ENCODE assay signal across 18 mouse cellular contexts in the genomic region with DNA sequence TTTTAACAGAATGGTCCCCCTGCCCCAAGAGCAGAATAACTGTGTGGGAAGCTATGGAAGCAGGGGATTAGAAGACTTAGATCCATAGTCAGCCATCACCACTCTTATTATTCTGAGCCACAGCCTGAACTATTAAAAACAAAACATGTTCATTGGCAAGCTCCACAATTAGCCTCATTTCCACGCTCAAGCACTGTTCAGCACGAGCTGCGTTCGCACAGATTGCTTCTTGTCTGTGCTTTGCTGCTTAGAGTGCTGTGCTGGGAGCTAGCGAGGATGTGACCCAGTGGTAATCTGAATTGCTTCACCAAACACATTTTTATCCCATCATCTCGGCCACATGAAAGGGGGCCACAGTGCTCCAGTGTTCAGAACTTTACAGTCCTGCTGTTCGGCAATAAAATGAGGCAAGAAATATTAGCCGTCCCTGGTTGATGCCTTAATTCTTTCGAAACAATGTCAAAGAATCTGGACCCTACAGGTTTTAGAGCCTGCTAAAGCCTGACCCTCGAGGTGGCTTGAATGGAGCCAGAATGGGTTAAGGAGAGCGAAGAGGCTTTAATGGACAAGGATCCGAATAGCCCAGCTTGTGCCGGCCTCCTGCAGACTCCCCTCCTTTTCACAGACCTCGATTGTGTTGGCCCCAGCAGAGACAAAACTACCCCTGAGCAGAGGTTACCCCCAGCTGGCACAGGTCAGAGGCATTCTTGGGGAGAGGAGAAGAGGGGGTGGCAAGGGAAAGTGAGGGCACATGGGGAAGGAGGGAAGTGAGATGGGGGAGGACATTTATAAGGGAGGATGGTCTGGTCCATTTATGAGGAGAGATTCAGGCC. TPM values are rescaled to one million over a fixed set of nuclear protein-coding genes. Genes with fewer than 3 reads are reported as not detected.
DNase-seq lines count a peak whose midpoint lies in the region; ATAC-seq and TF ChIP-seq lines count a peak whose summit lies in the region.
"Had no signal": no experiment of that assay in that cellular context is flagged by ENCODE, and none has a peak within 500 bp of the region (broad histone marks: within the 10 kb centered on the region; RNA-seq: fewer than 3 reads in every experiment).

No protein-coding gene starts in this region.

- H3K9ac ChIP-seq in midbrain, embryonic 11.5 days (ENCODE audit: low read length), result no peak overlapping the region
- H3K9ac ChIP-seq in midbrain, embryonic 16.5 days (ENCODE audit: low read depth, low read length), result no peak overlapping the region
- H3K9ac ChIP-seq in forebrain, embryonic 14.5 days (ENCODE audit: low read length), result no peak overlapping the region
- no peak overlapping the region for H3K9ac ChIP-seq in neural tube, embryonic 15.5 days (replicated peaks)
- no peak overlapping the region for H3K9ac ChIP-seq in kidney, embryonic 15.5 days
- H3K9ac ChIP-seq: lung, embryonic 14.5 days; stomach, embryonic 15.5 days had no signal

- no peak for TF ChIP-seq CTCF in lung, adult 2 months (IDR thresholded peaks at IDR 0.05; ENCODE audit: insufficient read depth, low read length)

- no peak for TF ChIP-seq POLR2A in lung, adult 2 months (IDR thresholded peaks at IDR 0.05; ENCODE audit: borderline replicate concordance, extremely low read depth, low read depth, low read length)

- H3K4me1 ChIP-seq in midbrain, embryonic 11.5 days (ENCODE audit: control insufficient read depth, insufficient read depth, low read length), result peaks cover 15% of the 10 kb centered on the region
- peaks cover 22% of the 10 kb centered on the region for H3K4me1 ChIP-seq in midbrain, embryonic 16.5 days (ENCODE audit: control insufficient read depth, insufficient read depth, low read length)
- H3K4me1 ChIP-seq in forebrain, embryonic 14.5 days (ENCODE audit: control insufficient read depth, insufficient read depth, low read length), result peaks cover 6% of the 10 kb centered on the region; the same call in 1 of the 2 replicates
- peaks cover 53% of the 10 kb centered on the region for H3K4me1 ChIP-seq in neural tube, embryonic 15.5 days
- H3K4me1 ChIP-seq in lung, adult 2 months (ENCODE audit: control insufficient read depth, insufficient read depth, low read length), result no peaks in the 10 kb centered on the region
- peaks cover 11% of the 10 kb centered on the region for H3K4me1 ChIP-seq in kidney, embryonic 15.5 days

- 10% methylated on average over 14 of the region's 14 CpGs for WGBS in midbrain, embryonic 11.5 days
- 6% methylated on average over 14 of the region's 14 CpGs for WGBS in midbrain, embryonic 16.5 days
- 5% methylated on average over 14 of the region's 14 CpGs for WGBS in forebrain, embryonic 14.5 days
- WGBS in neural tube, embryonic 15.5 days, result 10% methylated on average over 14 of the region's 14 CpGs
- 61% methylated on average over 14 of the region's 14 CpGs for WGBS in lung, adult 2 months
- 40% methylated on average over 14 of the region's 14 CpGs for WGBS in kidney, embryonic 15.5 days

- H3K9me3 ChIP-seq in midbrain, embryonic 11.5 days (ENCODE audit: control insufficient read depth, low read length), result no peaks in the 10 kb centered on the region
- H3K9me3 ChIP-seq in midbrain, embryonic 16.5 days (replicated peaks; ENCODE audit: control insufficient read depth, low read length, poor library complexity, severe bottlenecking), result no peaks in the 10 kb centered on the region
- H3K9me3 ChIP-seq in forebrain, embryonic 14.5 days (replicated peaks; ENCODE audit: control insufficient read depth, low read length), result no peaks in the 10 kb centered on the region
- H3K9me3 ChIP-seq in neural tube, embryonic 15.5 days (replicated peaks), result no peaks in the 10 kb centered on the region
- H3K9me3 ChIP-seq in kidney, embryonic 15.5 days (replicated peaks), result no peaks in the 10 kb centered on the region
- H3K9me3 ChIP-seq: stomach, embryonic 15.5 days had no signal

- H3K36me3 ChIP-seq in midbrain, embryonic 11.5 days (ENCODE audit: control insufficient read depth, insufficient read depth, low read length), result no peaks in the 10 kb centered on the region
- no peaks in the 10 kb centered on the region for H3K36me3 ChIP-seq in midbrain, embryonic 16.5 days (ENCODE audit: control insufficient read depth, insufficient read depth, low read length)
- no peaks in the 10 kb centered on the region for H3K36me3 ChIP-seq in forebrain, embryonic 14.5 days (ENCODE audit: control insufficient read depth, insufficient read depth, low read length)
- no peaks in the 10 kb centered on the region for H3K36me3 ChIP-seq in neural tube, embryonic 15.5 days
- H3K36me3 ChIP-seq in kidney, embryonic 15.5 days, result no peaks in the 10 kb centered on the region
- H3K36me3 ChIP-seq: stomach, embryonic 15.5 days had no signal

- H3K4me3 ChIP-seq in midbrain, embryonic 11.5 days (ENCODE audit: low read depth, low read length), result no peak overlapping the region
- H3K4me3 ChIP-seq in midbrain, embryonic 16.5 days (ENCODE audit: low read depth, low read length), result no peak overlapping the region
- H3K4me3 ChIP-seq in forebrain, embryonic 14.5 days (ENCODE audit: low read depth, low read length), result no peak overlapping the region
- H3K4me3 ChIP-seq in neural tube, embryonic 15.5 days (replicated peaks), result no peak overlapping the region
- no peak overlapping the region for H3K4me3 ChIP-seq in lung, adult 2 months (replicated peaks; ENCODE audit: extremely low read depth, low read depth, low read length)
- no peak overlapping the region for H3K4me3 ChIP-seq in kidney, embryonic 15.5 days (replicated peaks)
- H3K4me3 ChIP-seq: stomach, embryonic 15.5 days had no signal

- H3K4me2 ChIP-seq in midbrain, embryonic 11.5 days, result no peak overlapping the region
- H3K4me2 ChIP-seq in midbrain, embryonic 16.5 days (ENCODE audit: low read length), result no peak overlapping the region; the same call in 1 of the 2 replicates
- 0 out of 2 replicates have a peak overlapping the region, but pooled peaks have one; percentile 4 for H3K4me2 ChIP-seq in forebrain, embryonic 14.5 days (ENCODE audit: low read length)
- peak overlapping the region; percentile 32 for H3K4me2 ChIP-seq in neural tube, embryonic 15.5 days
- H3K4me2 ChIP-seq in kidney, embryonic 15.5 days, result no peak overlapping the region
- H3K4me2 ChIP-seq: lung, embryonic 14.5 days; stomach, embryonic 15.5 days had no signal

- DNase-seq in midbrain, embryonic 11.5 days (ENCODE audit: low spot score, missing footprints), result peak; percentile 91
- peak; percentile 77 for DNase-seq in forebrain, embryonic 14.5 days (ENCODE audit: low spot score)
- peak; percentile 49 to 58 for DNase-seq in layer of hippocampus, postnatal 36 days
- no peak for DNase-seq in lung, adult 2 months
- DNase-seq in gastrocnemius, postnatal 25 days, result no peak
- DNase-seq: adrenal gland, postnatal 36 days; cerebellum, adult 9-11 months; gastrocnemius, postnatal 10 days; heart, postnatal 10 days; kidney, adult 2 months; lung, embryonic 14.5 days had no signal

- ATAC-seq in midbrain, embryonic 11.5 days (ENCODE audit: low FRiP score), result no peak
- ATAC-seq in midbrain, embryonic 16.5 days, result no peak
- ATAC-seq in forebrain, embryonic 14.5 days, result peak; percentile 47; the same call in 1 of the 2 replicates
- no peak for ATAC-seq in neural tube, embryonic 15.5 days (ENCODE audit: low FRiP score)
- ATAC-seq in kidney, embryonic 15.5 days (replicated peaks; ENCODE audit: low FRiP score), result no peak

- H3K27me3 ChIP-seq in midbrain, embryonic 11.5 days (ENCODE audit: control insufficient read depth, insufficient read depth, low read length), result peaks cover 42% of the 10 kb centered on the region
- peaks cover 30% of the 10 kb centered on the region for H3K27me3 ChIP-seq in midbrain, embryonic 16.5 days (ENCODE audit: control insufficient read depth, insufficient read depth, low read depth, low read length)
- H3K27me3 ChIP-seq in forebrain, embryonic 14.5 days (replicated peaks; ENCODE audit: control insufficient read depth, insufficient read depth, low read length), result peaks cover 31% of the 10 kb centered on the region
- peaks cover 53% of the 10 kb centered on the region for H3K27me3 ChIP-seq in neural tube, embryonic 15.5 days (replicated peaks)
- peaks cover 90% of the 10 kb centered on the region for H3K27me3 ChIP-seq in kidney, embryonic 15.5 days
- H3K27me3 ChIP-seq: CH12.LX had no signal

- H3K27ac ChIP-seq in midbrain, embryonic 11.5 days (ENCODE audit: low read depth, low read length), result no peak overlapping the region
- H3K27ac ChIP-seq in midbrain, embryonic 16.5 days (ENCODE audit: low read length), result no peak overlapping the region
- no peak overlapping the region for H3K27ac ChIP-seq in forebrain, embryonic 14.5 days (ENCODE audit: low read depth, low read length)
- peak overlapping the region; percentile 42; the same call in 1 of the 2 replicates for H3K27ac ChIP-seq in neural tube, embryonic 15.5 days (replicated peaks)
- no peak overlapping the region for H3K27ac ChIP-seq in kidney, embryonic 15.5 days
- H3K27ac ChIP-seq: stomach, embryonic 15.5 days had no signal

RNA-seq across cellular contexts. Expression of gene Gdf10, which starts 2.4 kb away (rescaled TPM):
- polyA plus RNA-seq in midbrain, embryonic 11.5 days (2014; fragmentation: Nextera tagmentation; extraction: Ambion mirVana), result 1.7 and 1.9 TPM in 2 replicates
- polyA plus RNA-seq in midbrain, embryonic 16.5 days (2015; fragmentation: Nextera tagmentation; extraction: Ambion mirVana), result 3.2 and 4.4 TPM in 2 replicates
- polyA plus RNA-seq in forebrain, embryonic 14.5 days (2014; fragmentation: Nextera tagmentation; extraction: Ambion mirVana), result 2.6 and 3.2 TPM in 2 replicates
- 1 to 10 TPM; 5.4 to 5.7 TPM for total RNA-seq in layer of hippocampus, postnatal 36 days (2021)
- 12.8 and 13.9 TPM in 2 replicates for polyA plus RNA-seq in neural tube, embryonic 15.5 days (2015; fragmentation: Nextera tagmentation; extraction: Ambion mirVana)
- 14.3 and 15.1 TPM in 2 replicates for polyA plus RNA-seq in lung, adult 2 months (2012; rRNA removed)
- total RNA-seq in gastrocnemius, postnatal 25 days (2021), result 1 to 10 TPM; 2.0 to 3.9 TPM
- polyA plus RNA-seq in kidney, embryonic 15.5 days (2015; fragmentation: Nextera tagmentation; extraction: Ambion mirVana), result 2.9 and 5.9 TPM in 2 replicates
- total RNA-seq: CH12.LX; megakaryocyte-erythroid progenitor cell, adult 5-6 weeks had no signal

RNA-seq across cellular contexts. Expression of gene Gdf2, which starts 19.9 kb away (rescaled TPM):
- polyA plus RNA-seq in midbrain, embryonic 11.5 days (2014; fragmentation: Nextera tagmentation; extraction: Ambion mirVana), result not detected in 2 replicates
- polyA plus RNA-seq in midbrain, embryonic 16.5 days (2015; fragmentation: Nextera tagmentation; extraction: Ambion mirVana), result 0.06 TPM in 1 of 2 replicates, not detected in the other
- not detected in 2 replicates for polyA plus RNA-seq in forebrain, embryonic 14.5 days (2014; fragmentation: Nextera tagmentation; extraction: Ambion mirVana)
- not detected for total RNA-seq in layer of hippocampus, postnatal 36 days (2021)
- polyA plus RNA-seq in neural tube, embryonic 15.5 days (2015; fragmentation: Nextera tagmentation; extraction: Ambion mirVana), result 0.05 and 0.11 TPM in 2 replicates
- 0.25 and 0.45 TPM in 2 replicates for polyA plus RNA-seq in lung, adult 2 months (2012; rRNA removed)
- total RNA-seq in gastrocnemius, postnatal 25 days (2021), result not detected
- polyA plus RNA-seq in kidney, embryonic 15.5 days (2015; fragmentation: Nextera tagmentation; extraction: Ambion mirVana), result 0.18 TPM in 1 of 2 replicates, not detected in the other
- total RNA-seq: adrenal gland, postnatal 36 days; CH12.LX; gastrocnemius, postnatal 10 days; left cerebral cortex, adult 18-20 months; megakaryocyte-erythroid progenitor cell, adult 5-6 weeks had no signal
- polyA plus RNA-seq: kidney, adult 2 months; lung, embryonic 14.5 days had no signal

RNA-seq across cellular contexts. Expression of gene Rbp3, which starts 32.9 kb away (rescaled TPM):
- polyA plus RNA-seq in midbrain, embryonic 11.5 days (2014; fragmentation: Nextera tagmentation; extraction: Ambion mirVana), result not detected in 2 replicates
- 0.07 and 0.14 TPM in 2 replicates for polyA plus RNA-seq in midbrain, embryonic 16.5 days (2015; fragmentation: Nextera tagmentation; extraction: Ambion mirVana)
- not detected in 2 replicates for polyA plus RNA-seq in forebrain, embryonic 14.5 days (2014; fragmentation: Nextera tagmentation; extraction: Ambion mirVana)
- total RNA-seq in layer of hippocampus, postnatal 36 days (2021), result under 1 TPM in 1 of 2 experiments, not detected in 1; 0.08 TPM
- not detected in 2 replicates for polyA plus RNA-seq in neural tube, embryonic 15.5 days (2015; fragmentation: Nextera tagmentation; extraction: Ambion mirVana)
- polyA plus RNA-seq in lung, adult 2 months (2012; rRNA removed), result not detected in 2 replicates
- total RNA-seq in gastrocnemius, postnatal 25 days (2021), result not detected
- not detected in 2 replicates for polyA plus RNA-seq in kidney, embryonic 15.5 days (2015; fragmentation: Nextera tagmentation; extraction: Ambion mirVana)
- total RNA-seq: adrenal gland, postnatal 36 days; CH12.LX; gastrocnemius, postnatal 10 days; heart, postnatal 10 days; left cerebral cortex, adult 18-20 months; megakaryocyte-erythroid progenitor cell, adult 5-6 weeks had no signal
- polyA plus RNA-seq: kidney, adult 2 months; lung, embryonic 14.5 days; stomach, embryonic 15.5 days had no signal

RNA-seq across cellular contexts. Expression of gene Zfp488, which starts 57.6 kb away (rescaled TPM):
- polyA plus RNA-seq in midbrain, embryonic 11.5 days (2014; fragmentation: Nextera tagmentation; extraction: Ambion mirVana), result 0.17 TPM in 1 of 2 replicates, not detected in the other
- polyA plus RNA-seq in midbrain, embryonic 16.5 days (2015; fragmentation: Nextera tagmentation; extraction: Ambion mirVana), result 0.83 and 1.1 TPM in 2 replicates
- 0.09 and 0.15 TPM in 2 replicates for polyA plus RNA-seq in forebrain, embryonic 14.5 days (2014; fragmentation: Nextera tagmentation; extraction: Ambion mirVana)
- total RNA-seq in layer of hippocampus, postnatal 36 days (2021), result 1 to 10 TPM; 5.4 to 5.7 TPM
- polyA plus RNA-seq in neural tube, embryonic 15.5 days (2015; fragmentation: Nextera tagmentation; extraction: Ambion mirVana), result 0.84 and 0.96 TPM in 2 replicates
- polyA plus RNA-seq in lung, adult 2 months (2012; rRNA removed), result not detected in 2 replicates
- total RNA-seq in gastrocnemius, postnatal 25 days (2021), result not detected
- polyA plus RNA-seq in kidney, embryonic 15.5 days (2015; fragmentation: Nextera tagmentation; extraction: Ambion mirVana), result 0.04 TPM in 2 replicates
- total RNA-seq: adrenal gland, postnatal 36 days; CH12.LX; megakaryocyte-erythroid progenitor cell, adult 5-6 weeks had no signal
- polyA plus RNA-seq: kidney, adult 2 months had no signal

Comparison
In these comparisons a context has a peak if more than half of its experiments do, and no peak if none do; other contexts are left out.
1. DNase-seq: peak in midbrain, embryonic 11.5 days (single experiment), forebrain, embryonic 14.5 days (single experiment) and layer of hippocampus, postnatal 36 days (2 of 2); none in lung, adult 2 months (single experiment) and gastrocnemius, postnatal 25 days (single experiment).
2. H3K4me2 ChIP-seq: peak in forebrain, embryonic 14.5 days (single experiment) and neural tube, embryonic 15.5 days (single experiment); none in midbrain, embryonic 11.5 days (single experiment), midbrain, embryonic 16.5 days (single experiment) and kidney, embryonic 15.5 days (single experiment).